Comparison of ENCODE assay signal across 8 mouse cellular contexts in genomic region chr1:171441466-171442412, GRCm38 (mm10). TPM values are rescaled to one million over a fixed set of nuclear protein-coding genes. Genes with fewer than 3 reads are reported as not detected.
DNase-seq lines count a peak whose midpoint lies in the region; ATAC-seq lines count a peak whose summit lies in the region.

No protein-coding gene starts in this region.

- H3K27ac ChIP-seq in heart, embryonic 15.5 days, result peak overlapping the region; percentile 79
- peak overlapping the region; percentile 50 for H3K27ac ChIP-seq in liver, embryonic 11.5 days (ENCODE audit: low read depth, low read length)
- H3K27ac ChIP-seq in stomach, embryonic 15.5 days, result peak overlapping the region; percentile 91

- no peaks in the 10 kb centered on the region for H3K9me3 ChIP-seq in heart, embryonic 15.5 days (replicated peaks)
- peaks cover 4% of the 10 kb centered on the region; the same call in 1 of the 2 replicates for H3K9me3 ChIP-seq in liver, embryonic 11.5 days (ENCODE audit: control insufficient read depth, low read length)
- no peaks in the 10 kb centered on the region for H3K9me3 ChIP-seq in stomach, embryonic 15.5 days

- WGBS in heart, embryonic 15.5 days, result 30% methylated on average over 7 of the region's 7 CpGs
- 18% methylated on average over 7 of the region's 7 CpGs for WGBS in liver, embryonic 11.5 days
- WGBS in stomach, embryonic 15.5 days, result 43% methylated on average over 7 of the region's 7 CpGs

- H3K4me1 ChIP-seq in heart, embryonic 15.5 days (replicated peaks), result peaks cover 41% of the 10 kb centered on the region
- H3K4me1 ChIP-seq in liver, embryonic 11.5 days (replicated peaks; ENCODE audit: control insufficient read depth, insufficient read depth, low read length), result peaks cover 24% of the 10 kb centered on the region
- peaks cover 22% of the 10 kb centered on the region for H3K4me1 ChIP-seq in stomach, embryonic 15.5 days

- peak; percentile 40 to 65 for DNase-seq in lung, adult 18-20 months
- no peak for DNase-seq in lung, postnatal 25 days (ENCODE audit: low spot score)
- DNase-seq in liver, embryonic 11.5 days (ENCODE audit: low spot score), result peak; percentile 53
- no peak for DNase-seq in cerebellum, postnatal 25 days
- no peak for DNase-seq in thymus, postnatal 14 days
- no peak for DNase-seq in thymus, postnatal 25 days

- ATAC-seq in heart, embryonic 15.5 days (replicated peaks; ENCODE audit: insufficient number of reproducible peaks, insufficient read depth, low FRiP score, low read depth), result peak; percentile 12; the same call in 1 of the 2 replicates
- ATAC-seq in liver, embryonic 11.5 days (replicated peaks; ENCODE audit: low FRiP score), result peak; percentile 46
- ATAC-seq in stomach, embryonic 15.5 days (ENCODE audit: insufficient read depth, low FRiP score, low read depth), result peak; percentile 63

- H3K9ac ChIP-seq in heart, embryonic 15.5 days, result 0 out of 2 replicates have a peak overlapping the region, but pooled peaks have one; percentile 35
- H3K9ac ChIP-seq in liver, embryonic 11.5 days (ENCODE audit: low read depth, low read length), result peak overlapping the region; percentile 26; the same call in 1 of the 2 replicates
- H3K9ac ChIP-seq in stomach, embryonic 15.5 days, result no peak overlapping the region

- peak overlapping the region; percentile 13 for H3K4me3 ChIP-seq in heart, embryonic 15.5 days
- no peak overlapping the region for H3K4me3 ChIP-seq in liver, embryonic 11.5 days (ENCODE audit: low read depth, low read length)
- peak overlapping the region; percentile 51; the same call in 1 of the 2 replicates for H3K4me3 ChIP-seq in stomach, embryonic 15.5 days (replicated peaks)

- peak overlapping the region; percentile 77 for H3K4me2 ChIP-seq in heart, embryonic 15.5 days
- H3K4me2 ChIP-seq in liver, embryonic 11.5 days, result peak overlapping the region; percentile 56
- H3K4me2 ChIP-seq in stomach, embryonic 15.5 days, result peak overlapping the region; percentile 56

- H3K27me3 ChIP-seq in heart, embryonic 15.5 days, result no peaks in the 10 kb centered on the region
- H3K27me3 ChIP-seq in liver, embryonic 11.5 days (replicated peaks; ENCODE audit: control insufficient read depth, insufficient read depth, low read length), result peaks cover 8% of the 10 kb centered on the region
- no peaks in the 10 kb centered on the region for H3K27me3 ChIP-seq in stomach, embryonic 15.5 days (replicated peaks)

- H3K36me3 ChIP-seq in heart, embryonic 15.5 days, result no peaks in the 10 kb centered on the region
- H3K36me3 ChIP-seq in liver, embryonic 11.5 days (ENCODE audit: control insufficient read depth, insufficient read depth, low read length), result no peaks in the 10 kb centered on the region
- no peaks in the 10 kb centered on the region for H3K36me3 ChIP-seq in stomach, embryonic 15.5 days

RNA-seq across cellular contexts. Expression of gene F11r, which starts 4.4 kb away (rescaled TPM):
- polyA plus RNA-seq in heart, embryonic 15.5 days (2015; fragmentation: Nextera tagmentation; extraction: Ambion mirVana), result 63.5 and 66.2 TPM in 2 replicates
- polyA plus RNA-seq in liver, embryonic 11.5 days (2014; fragmentation: Nextera tagmentation; extraction: Ambion mirVana), result 42.0 and 47.8 TPM in 2 replicates
- 108 and 121 TPM in 2 replicates for polyA plus RNA-seq in stomach, embryonic 15.5 days (2015; fragmentation: Nextera tagmentation; extraction: Ambion mirVana)

RNA-seq across cellular contexts. Expression of gene Tstd1, which starts 23.1 kb away (rescaled TPM):
- polyA plus RNA-seq in heart, embryonic 15.5 days (2015; fragmentation: Nextera tagmentation; extraction: Ambion mirVana), result 2.7 and 3.1 TPM in 2 replicates
- 1.6 and 1.7 TPM in 2 replicates for polyA plus RNA-seq in liver, embryonic 11.5 days (2014; fragmentation: Nextera tagmentation; extraction: Ambion mirVana)
- polyA plus RNA-seq in stomach, embryonic 15.5 days (2015; fragmentation: Nextera tagmentation; extraction: Ambion mirVana), result 5.3 and 5.9 TPM in 2 replicates

RNA-seq across cellular contexts. Expression of gene Usf1, which starts 30.6 kb away (rescaled TPM):
- polyA plus RNA-seq in heart, embryonic 15.5 days (2015; fragmentation: Nextera tagmentation; extraction: Ambion mirVana), result 48.7 and 57.5 TPM in 2 replicates
- polyA plus RNA-seq in liver, embryonic 11.5 days (2014; fragmentation: Nextera tagmentation; extraction: Ambion mirVana), result 51.0 and 53.2 TPM in 2 replicates
- polyA plus RNA-seq in stomach, embryonic 15.5 days (2015; fragmentation: Nextera tagmentation; extraction: Ambion mirVana), result 63.3 and 66.5 TPM in 2 replicates

RNA-seq across cellular contexts. Expression of gene Arhgap30, which starts 53.0 kb away (rescaled TPM):
- polyA plus RNA-seq in heart, embryonic 15.5 days (2015; fragmentation: Nextera tagmentation; extraction: Ambion mirVana), result 1.00 and 5.3 TPM in 2 replicates
- 3.5 and 3.8 TPM in 2 replicates for polyA plus RNA-seq in liver, embryonic 11.5 days (2014; fragmentation: Nextera tagmentation; extraction: Ambion mirVana)
- 2.9 and 3.0 TPM in 2 replicates for polyA plus RNA-seq in stomach, embryonic 15.5 days (2015; fragmentation: Nextera tagmentation; extraction: Ambion mirVana)

Comparison
In these comparisons a context has a peak if more than half of its experiments do, and no peak if none do; other contexts are left out.
1. DNase-seq: peak in lung, adult 18-20 months (2 of 2) and liver, embryonic 11.5 days (single experiment); none in lung, postnatal 25 days (single experiment), cerebellum, postnatal 25 days (0 of 2), thymus, postnatal 14 days (single experiment) and thymus, postnatal 25 days (single experiment).
2. ATAC-seq: peak in every context shown above with its lines; median percentile 63 in stomach, embryonic 15.5 days; 46 in liver, embryonic 11.5 days; 12 in heart, embryonic 15.5 days.
3. Peak in every context shown above with its lines, with median percentiles within 50 percentile points of each other: H3K27ac ChIP-seq and H3K4me2 ChIP-seq.